Mouse (Mus musculus): ENCODE results near the gene Ebi3. TPM values are rescaled to one million over a fixed set of nuclear protein-coding genes. Genes with fewer than 3 reads are reported as not detected.
"Not testable (repeated sequence)": the region's sequence is repeated elsewhere in the genome, so short reads cannot be mapped to it uniquely, and the experiment has no call there.

Gene Ebi3
- 0.27 and 0.81 TPM in 2 replicates for total RNA-seq (2021)
- long read RNA-seq, partial matches to known transcripts: 0 of 1 reads
- long read RNA-seq, other reads (novel, unspliced or antisense): 1 of 1 reads

GRCm38 (mm10) chr17:55952447-55953027 lies at the start of gene Ebi3:
Ebi3 (plus strand) TSS chr17:55952640.
- DNase-seq: no peak

- no peak for DNase-seq
These were observed 49.4 kb upstream of the Ebi3 start for GRCm38 (mm10) chr17:55903087-55903486.

GRCm38 (mm10) chr17:55903687-55904086 lies 48.8 kb upstream of the Ebi3 start:
- no peak for DNase-seq

- DNase-seq: no peak
These were observed 48.3 kb upstream of the Ebi3 start for GRCm38 (mm10) chr17:55904131-55904530.

GRCm38 (mm10) chr17:55906669-55907068 lies 45.8 kb upstream of the Ebi3 start:
- DNase-seq: no peak

GRCm38 (mm10) chr17:55931553-55932502 lies 20.6 kb upstream of the Ebi3 start:
- DNase-seq: peak; percentile 41

- DNase-seq: no peak
These were observed 19.8 kb upstream of the Ebi3 start for GRCm38 (mm10) chr17:55932635-55933034.

GRCm38 (mm10) chr17:55933191-55933590 lies 19.2 kb upstream of the Ebi3 start:
- no peak for DNase-seq

- DNase-seq: not testable (repeated sequence)
These were observed 8.0 kb upstream of the Ebi3 start for GRCm38 (mm10) chr17:55944387-55944865.

GRCm38 (mm10) chr17:55944866-55945682 lies 7.4 kb upstream of the Ebi3 start:
- peak; percentile 90 for DNase-seq

- DNase-seq: no peak
These were observed 6.7 kb upstream of the Ebi3 start for GRCm38 (mm10) chr17:55945696-55946095.

- DNase-seq: no peak
These were observed 3.8 kb upstream of the Ebi3 start for GRCm38 (mm10) chr17:55948647-55949046.

- DNase-seq: no peak
These were observed 3.0 kb upstream of the Ebi3 start, which contains the start of gene Zfp119b for GRCm38 (mm10) chr17:55949400-55949799. Zfp119b (minus strand) TSS chr17:55949500.

- no peak for DNase-seq
These were observed 1.8 kb upstream of the Ebi3 start for GRCm38 (mm10) chr17:55950601-55951000.

GRCm38 (mm10) chr17:55952041-55952440 lies 399 bp upstream of the Ebi3 start:
- no peak for DNase-seq

GRCm38 (mm10) chr17:55953751-55954150 lies 1.3 kb downstream of the Ebi3 start:
- DNase-seq: no peak

GRCm38 (mm10) chr17:55954229-55954628 lies 1.8 kb downstream of the Ebi3 start:
- DNase-seq: no peak

GRCm38 (mm10) chr17:55956129-55956528 lies 3.7 kb downstream of the Ebi3 start:
- peak; percentile 66 for DNase-seq

- no peak for DNase-seq
These were observed 4.2 kb downstream of the Ebi3 start for GRCm38 (mm10) chr17:55956591-55956990.

GRCm38 (mm10) chr17:55957168-55957567 lies 4.7 kb downstream of the Ebi3 start:
- peak; percentile 81 for DNase-seq

- no peak for DNase-seq
These were observed 5.5 kb downstream of the Ebi3 start for GRCm38 (mm10) chr17:55957726-55958583.
